Mouse (Mus musculus) c-Kit-positive CD71-positive TER-119-negative erythroid progenitor cells, embryonic 14.5 days (primary cell): ENCODE measurements at regions not wholly inside any gene's neighbourhood (a gene's known extent, or its start where the extent isn't known, plus 50 kb on each side); places are given as distances from the start of the nearest gene placed in this dataset.
A peak's percentile ranks its signal among the peaks of the same experiment; 100 is the strongest.

Source experiments
- DNase-seq: peaks from one replicate; pipeline ENCODE4 v3.0.0-alpha.2; 2013; ENCODE audit warnings: low read depth

GRCm38 (mm10) chr8:117894861-117895260, 93.1 kb upstream of the Mphosph6 start:
- no peak for DNase-seq

DNA sequence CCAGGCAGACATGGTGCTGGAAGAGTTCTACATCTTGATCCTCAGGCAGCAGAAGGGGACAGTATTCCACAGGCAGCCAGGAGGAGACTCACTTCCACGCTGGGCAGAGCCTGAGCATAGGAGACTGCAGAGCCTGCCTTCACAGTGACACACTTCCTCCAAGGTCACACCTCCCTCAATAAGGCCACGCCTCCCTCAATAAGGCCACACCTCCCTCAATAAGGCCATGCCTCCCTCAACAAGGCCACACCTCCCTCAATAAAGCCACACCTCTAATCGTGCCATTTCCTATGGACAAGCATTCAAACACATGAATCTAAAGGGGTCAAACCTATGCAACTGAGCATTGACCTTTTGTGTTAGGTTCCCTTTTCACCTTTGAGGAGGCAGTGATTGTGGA, 88.5 kb upstream of the Mphosph6 start:
- no peak for DNase-seq

- DNase-seq: no peak
Measured at GRCm38 (mm10) chr8:117881414-117881973, 79.8 kb upstream of the Mphosph6 start.

DNA sequence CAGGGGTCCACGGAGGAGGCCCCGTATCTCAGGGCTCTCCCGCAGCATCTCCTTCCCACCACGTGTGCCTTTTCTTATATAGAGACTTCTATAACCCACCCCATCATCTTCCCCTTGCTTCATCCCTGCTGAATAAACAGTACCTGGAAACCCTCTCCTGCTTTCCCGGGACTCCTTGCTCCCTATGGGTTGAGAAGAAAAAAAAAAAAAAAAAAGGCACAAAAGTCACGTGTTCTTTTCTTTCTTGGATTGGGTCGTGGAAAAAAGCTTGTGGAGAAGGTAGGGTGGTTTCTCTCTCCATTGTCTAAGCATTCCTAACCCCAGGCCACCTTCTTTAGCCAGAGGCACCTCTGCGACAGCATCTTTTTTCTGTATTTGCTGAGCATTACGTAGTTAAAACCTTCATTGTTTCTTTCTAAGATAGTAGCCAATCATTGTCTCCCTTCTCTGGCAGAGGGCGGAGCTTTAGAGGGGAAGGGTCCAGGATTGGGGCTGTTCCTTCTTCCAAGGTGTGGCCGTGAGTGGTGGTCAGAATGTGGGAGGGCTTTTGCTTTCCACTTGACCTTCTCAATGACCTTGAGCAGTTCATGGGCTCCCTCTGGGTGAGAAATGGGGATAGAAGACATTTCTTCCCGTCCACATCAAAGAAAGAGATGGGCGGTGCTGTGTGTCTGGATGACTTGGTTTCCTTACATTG, 78.7 kb upstream of the Mphosph6 start:
- no peak for DNase-seq

DNA sequence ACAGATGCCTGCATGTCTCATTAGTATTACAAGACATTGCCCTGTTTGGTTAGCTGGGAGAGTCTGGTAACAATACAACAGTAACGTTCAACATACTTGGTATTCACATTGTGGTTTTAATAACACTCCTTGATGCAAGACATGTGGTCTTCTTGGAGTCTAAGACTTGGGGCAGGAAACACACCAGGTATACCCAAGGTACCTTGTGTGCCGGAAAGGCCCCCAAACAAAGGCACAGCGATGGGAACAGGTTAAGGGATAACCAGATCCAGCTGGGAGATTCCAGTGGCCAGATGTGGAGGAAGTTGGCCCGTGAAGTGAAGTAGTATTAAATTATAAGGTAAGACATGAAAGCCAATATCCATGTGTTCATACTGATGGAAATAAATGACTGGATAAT, 71.9 kb upstream of the Mphosph6 start:
- no peak for DNase-seq

DNA sequence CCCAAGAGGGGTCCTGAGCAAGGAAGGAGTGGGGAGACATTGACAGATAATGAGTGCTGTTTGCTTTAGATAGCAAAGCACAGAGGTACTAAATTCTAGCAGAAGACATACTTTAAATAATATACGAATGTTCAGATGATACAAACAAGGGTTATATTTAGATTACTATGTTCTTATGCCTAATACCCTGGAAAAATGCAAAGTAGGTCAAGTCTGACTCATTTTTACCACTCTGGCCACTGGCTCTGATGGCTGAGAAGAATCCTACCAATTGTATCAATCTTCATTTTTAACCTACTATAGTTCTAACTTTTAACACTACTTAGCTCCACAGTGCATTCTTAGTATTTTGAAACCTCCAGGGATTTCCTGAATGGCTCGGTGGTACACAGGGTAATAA, 65.4 kb upstream of the Mphosph6 start:
- no peak for DNase-seq

DNA sequence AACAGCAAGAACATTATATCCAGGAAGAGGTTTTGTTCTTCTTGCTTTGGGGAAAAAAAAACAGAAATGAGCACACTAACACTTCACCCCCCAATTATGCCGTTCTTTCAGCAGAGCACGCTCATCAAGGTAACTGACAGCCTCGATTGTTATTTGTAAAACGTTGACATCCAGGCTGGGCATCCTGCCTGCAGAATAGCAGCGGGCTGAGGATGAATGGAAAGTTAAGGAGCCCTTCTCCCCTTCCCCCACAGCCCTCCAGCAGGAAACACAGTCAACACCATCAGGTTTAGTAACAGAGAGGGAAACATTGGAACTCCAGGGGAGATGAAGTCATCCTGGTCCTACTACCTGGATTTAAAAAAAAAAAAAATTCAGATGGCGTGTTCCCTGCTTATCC, 63.3 kb upstream of the Mphosph6 start:
- DNase-seq: no peak

- peak; percentile 40 for DNase-seq
Measured at GRCm38 (mm10) chr8:117863837-117864236, 62.1 kb upstream of the Mphosph6 start.

GRCm38 (mm10) chr8:117862318-117862717, 60.6 kb upstream of the Mphosph6 start:
- no peak for DNase-seq

DNA sequence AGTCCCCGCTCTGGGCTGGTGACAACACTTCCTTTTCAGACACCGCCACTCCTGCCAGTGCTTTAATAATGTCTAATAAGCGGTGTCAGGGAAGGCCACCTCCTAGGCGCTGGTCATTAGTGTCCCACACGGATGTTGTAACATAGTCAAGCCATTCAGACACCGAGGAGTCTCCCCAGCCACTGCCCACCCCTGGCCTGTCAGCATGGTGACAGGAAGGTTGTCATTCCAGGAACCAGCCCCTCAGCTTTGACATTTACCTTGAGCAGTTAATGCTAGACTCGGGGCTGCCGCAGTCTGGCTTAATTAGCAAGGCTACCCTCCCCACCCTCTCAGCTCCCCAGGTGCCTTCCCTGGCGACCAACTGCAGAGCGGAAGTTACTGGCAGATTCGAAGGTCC, 58.0 kb upstream of the Mphosph6 start:
- no peak for DNase-seq

DNA sequence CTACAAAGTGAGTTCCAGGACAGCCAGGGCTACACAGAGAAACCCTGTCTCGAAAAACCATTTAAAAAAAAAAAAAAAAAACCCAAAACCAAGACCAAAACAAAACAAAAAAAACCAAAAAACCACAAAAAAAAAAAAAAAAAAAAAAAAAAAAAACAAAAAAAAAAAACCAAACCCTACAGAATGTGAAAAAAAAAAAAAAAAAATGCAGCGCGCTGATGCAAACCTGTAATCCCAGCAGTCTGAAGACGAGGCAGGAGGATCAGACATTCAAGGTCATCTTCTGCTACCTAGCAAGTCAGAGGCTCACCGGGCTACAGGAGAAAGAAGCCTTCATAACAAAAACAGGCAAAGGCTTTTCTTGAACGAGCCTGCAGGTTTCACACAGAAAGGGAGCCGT, 57.4 kb upstream of the Mphosph6 start:
- no peak for DNase-seq

DNA sequence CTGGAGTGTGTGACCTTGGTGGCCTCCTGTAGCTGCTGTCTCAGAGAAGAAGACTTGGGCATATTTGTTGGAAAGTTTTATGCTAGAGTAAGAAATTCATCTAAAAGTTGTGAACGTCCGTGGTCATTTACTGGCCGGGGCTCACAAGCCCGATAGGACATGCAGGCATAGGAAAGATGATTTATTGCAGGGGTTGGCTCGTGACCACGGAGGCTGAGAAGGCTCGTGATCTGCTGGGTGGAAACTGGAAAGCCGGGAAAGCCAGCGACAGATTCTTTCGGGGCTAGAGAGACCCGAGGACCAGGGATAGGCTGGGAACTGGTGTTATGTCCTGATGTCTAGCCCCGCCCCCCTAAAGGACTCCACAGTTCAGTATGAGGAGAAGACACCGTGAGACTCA, 54.4 kb upstream of the Mphosph6 start:
- no peak for DNase-seq

DNA sequence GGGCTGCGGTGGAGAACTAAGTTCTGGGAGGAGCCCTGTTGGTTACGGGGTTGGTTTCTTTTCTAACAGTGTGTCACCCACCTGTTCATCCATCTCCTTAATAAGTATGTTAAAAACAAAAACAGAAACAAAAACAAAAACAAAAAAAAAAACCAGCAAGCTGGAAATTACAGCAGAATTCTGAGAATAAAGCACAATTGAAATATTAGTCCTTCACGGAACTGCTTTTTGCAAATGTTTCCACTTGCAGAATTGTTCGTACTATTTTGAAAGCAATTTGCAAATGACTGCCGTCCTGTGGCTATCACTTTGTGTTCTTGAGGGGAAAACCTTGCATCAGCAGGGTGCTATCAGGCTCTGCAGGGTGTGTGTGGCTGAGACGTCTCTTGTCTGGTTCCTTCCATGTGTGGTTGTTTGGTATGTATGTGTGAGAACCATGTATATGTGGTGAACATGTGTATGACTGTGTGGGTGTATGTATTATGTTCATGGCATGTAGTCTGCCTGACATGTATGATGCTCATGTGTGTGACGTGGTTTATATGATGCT, 53.3 kb upstream of the Mphosph6 start:
- no peak for DNase-seq

DNA sequence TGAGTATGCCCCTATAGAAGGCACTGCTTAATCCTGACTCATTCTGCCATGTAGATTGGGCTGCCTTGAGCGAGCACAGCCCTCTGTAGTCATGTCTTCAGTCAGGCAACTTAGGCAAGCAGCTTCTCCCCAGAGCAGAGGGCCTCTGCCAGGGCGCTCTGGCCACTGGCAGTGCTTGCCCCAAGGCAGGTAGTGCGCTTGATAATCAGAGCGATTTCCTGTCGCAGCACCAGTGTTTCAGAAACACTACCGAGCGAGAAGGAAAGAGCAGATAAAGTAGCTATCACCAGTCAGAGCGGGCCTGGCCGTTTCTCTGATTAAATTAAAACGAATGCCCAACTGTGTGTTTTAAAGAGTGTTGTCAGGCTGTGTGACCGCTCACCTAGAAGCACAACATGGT, 52.6 kb upstream of the Mphosph6 start:
- DNase-seq: peak; percentile 10

DNA sequence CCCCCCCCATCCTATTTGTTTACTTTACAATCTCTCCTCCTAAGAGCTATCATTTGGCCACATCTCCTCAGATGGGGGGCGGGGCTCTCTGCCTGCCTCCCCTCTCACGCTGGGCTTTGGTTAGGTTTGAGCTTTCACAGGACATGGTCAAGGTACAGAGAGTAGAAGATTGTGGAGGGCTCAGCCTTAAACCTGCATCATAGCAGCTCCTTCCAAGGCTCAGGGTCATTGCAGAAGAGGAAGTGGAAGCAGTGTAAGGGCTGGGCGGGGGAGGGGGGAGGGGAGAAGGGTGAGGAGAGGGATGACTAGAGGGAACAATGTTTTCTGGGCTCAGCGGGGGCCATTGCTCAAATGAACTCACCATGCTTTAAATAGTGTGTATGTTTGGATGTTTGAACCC, 51.7 kb upstream of the Mphosph6 start:
- no peak for DNase-seq

DNA sequence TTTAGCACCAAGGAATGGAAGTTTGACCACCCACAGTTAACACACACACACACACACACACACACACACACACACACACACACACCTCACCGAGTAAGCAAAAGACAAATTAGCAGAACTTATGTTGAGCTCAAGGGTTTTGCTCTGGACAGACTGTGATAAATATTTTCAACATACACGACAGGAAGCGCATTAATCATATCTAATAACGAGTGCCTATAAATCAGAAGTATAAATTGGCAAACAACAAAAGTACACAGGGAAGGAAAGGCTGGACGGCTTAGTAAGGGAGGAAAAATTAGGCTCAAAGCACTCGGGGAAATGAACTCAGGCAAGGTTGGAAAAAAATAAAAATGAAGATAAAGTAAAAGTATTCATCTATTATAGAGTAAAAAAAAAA, 50.8 kb upstream of the Mphosph6 start:
- DNase-seq: no peak
